Mouse (Mus musculus) thymus, adult 2 months (tissue): ENCODE results near the gene Cldn24. TPM values are rescaled to one million over a fixed set of nuclear protein-coding genes. Genes with fewer than 3 reads are reported as not detected.
"Not testable (repeated sequence)": the region's sequence is repeated elsewhere in the genome, so short reads cannot be mapped to it uniquely, and the experiment has no call there.

Experiments used
- DNase-seq: peaks from one replicate; pipeline ENCODE4 v3.0.0; 2021
- H3K27ac ChIP-seq: fragments of 200-500 bp; 2 replicates; pipeline ENCODE4 v1.5.1; 2012; ENCODE audit warnings: low read length, control low read depth; ENCODE audit not compliant: control insufficient read depth, insufficient read depth
- H3K27me3 ChIP-seq: fragments of 200-500 bp; 2 replicates; pipeline ENCODE4 v1.6.1; 2012; ENCODE audit warnings: mild to moderate bottlenecking, low read length, moderate library complexity, mixed read lengths; ENCODE audit not compliant: control insufficient read depth, insufficient read depth
- H3K36me3 ChIP-seq: fragments of 200-500 bp; 2 replicates; pipeline ENCODE4 v1.6.1; 2012; ENCODE audit warnings: mild to moderate bottlenecking, low read length, moderate library complexity; ENCODE audit not compliant: control insufficient read depth, insufficient read depth
- H3K4me1 ChIP-seq: fragments of 200-500 bp; replicated peaks from 2 replicates; pipeline ENCODE4 v1.6.1; 2012; ENCODE audit warnings: low read length; ENCODE audit not compliant: control insufficient read depth, insufficient read depth
- H3K4me3 ChIP-seq: fragments of 200-500 bp; 2 replicates; pipeline ENCODE4 v1.5.1; 2012; ENCODE audit warnings: mild to moderate bottlenecking, low read length, control low read depth, moderate library complexity; ENCODE audit not compliant: control insufficient read depth, insufficient read depth
- CTCF ChIP-seq: fragments of 200-500 bp; IDR thresholded peaks from 2 replicates; pipeline ENCODE4 v1.5.1; 2012; ENCODE audit warnings: mild to moderate bottlenecking, control low read depth, low read length, moderate library complexity, borderline replicate concordance; ENCODE audit not compliant: control insufficient read depth, poor library complexity, insufficient read depth; ENCODE audit errors: extremely low read depth
- POLR2A ChIP-seq: fragments of 200-500 bp; IDR thresholded peaks from 2 replicates; pipeline ENCODE4 v1.6.1; 2012; ENCODE audit warnings: mild to moderate bottlenecking, low read length, control low read depth, moderate library complexity; ENCODE audit not compliant: control insufficient read depth, poor library complexity, insufficient read depth; ENCODE audit errors: extremely low read depth
- WGBS: fragments of 180-500 bp; shearing (Covaris S2); methylation state at CpG from one replicate; pipeline ENCODE4 v1.1.7; 2018; 5-methylcytosine and 5-hydroxymethylcytosine counted together
- polyA plus RNA-seq: library from polyadenylated mRNA; depleted of rRNA; stranded (reverse); fragments of >200 nt; gene quantifications from 2 replicates; pipeline ENCODE4 v1.2.3, GENCODE M21; 2012

The Cldn24 gene
- polyA plus RNA-seq, 1 experiment = not detected

DNA sequence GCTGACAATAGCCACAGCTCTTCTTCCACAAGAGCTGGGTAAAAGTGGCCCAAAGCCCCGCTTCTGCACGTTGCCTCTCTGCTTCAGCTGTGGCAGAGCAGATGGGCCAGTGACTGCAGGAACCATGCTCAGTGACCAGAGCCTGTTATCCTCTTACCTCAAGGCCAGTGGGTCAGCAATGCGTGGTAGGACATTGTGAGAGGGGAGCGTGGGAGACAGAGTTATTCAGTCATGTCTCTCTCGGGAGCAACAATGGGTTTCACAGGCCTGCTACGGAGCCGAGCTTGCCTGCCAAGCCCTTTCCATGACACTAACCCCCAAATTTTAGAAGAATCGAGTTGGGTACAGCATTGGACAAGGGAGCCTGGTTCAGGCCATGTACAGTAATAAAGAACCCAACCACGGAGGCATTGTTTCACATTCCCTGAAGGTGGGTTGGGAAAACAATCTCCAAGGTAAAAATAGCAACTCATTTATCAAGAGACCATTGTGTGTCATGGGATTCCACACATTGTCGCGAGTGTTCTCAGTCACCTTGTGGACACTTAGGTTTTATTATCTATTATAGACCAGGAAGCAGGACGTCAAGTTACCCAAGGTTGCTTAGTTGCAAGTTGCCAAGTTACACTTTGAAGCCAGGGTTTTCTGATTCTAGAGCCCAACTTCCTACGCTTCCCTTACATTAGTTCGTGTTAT is 11.8 kb upstream of the Cldn24 start:
- Histone ChIP-seq H3K36me3 (no peaks in the 10 kb centered on the region), H3K4me1 (no peaks in the 10 kb centered on the region), H3K27me3 (no peaks in the 10 kb centered on the region), H3K27ac (no peak overlapping the region), H3K4me3 (no peak overlapping the region)
- DNase-seq = no peak
- WGBS = 90% methylated on average over 14 of the region's 14 CpGs
- TF ChIP-seq POLR2A = no peak
- TF ChIP-seq CTCF = no peak

- Histone ChIP-seq H3K36me3 (no peaks in the 10 kb centered on the region), H3K4me1 (no peaks in the 10 kb centered on the region), H3K27me3 (no peaks in the 10 kb centered on the region), H3K27ac (no peak overlapping the region), H3K4me3 (no peak overlapping the region)
- TF ChIP-seq CTCF = no peak
- WGBS = 87% methylated on average over 7 of the region's 7 CpGs
- DNase-seq = no peak
Observed at GRCm38 (mm10) chr8:47810666-47811015, 11.3 kb upstream of the Cldn24 start.

GRCm38 (mm10) chr8:47811221-47811620 is 10.7 kb upstream of the Cldn24 start:
- Histone ChIP-seq H3K27me3 (no peaks in the 10 kb centered on the region), H3K4me1 (no peaks in the 10 kb centered on the region), H3K27ac (no peak overlapping the region), H3K36me3 (no peaks in the 10 kb centered on the region), H3K4me3 (no peak overlapping the region)
- no peak for DNase-seq
- no peak for TF ChIP-seq CTCF
- no peak for TF ChIP-seq POLR2A
- 92% methylated on average over 12 of the region's 12 CpGs for WGBS

DNA sequence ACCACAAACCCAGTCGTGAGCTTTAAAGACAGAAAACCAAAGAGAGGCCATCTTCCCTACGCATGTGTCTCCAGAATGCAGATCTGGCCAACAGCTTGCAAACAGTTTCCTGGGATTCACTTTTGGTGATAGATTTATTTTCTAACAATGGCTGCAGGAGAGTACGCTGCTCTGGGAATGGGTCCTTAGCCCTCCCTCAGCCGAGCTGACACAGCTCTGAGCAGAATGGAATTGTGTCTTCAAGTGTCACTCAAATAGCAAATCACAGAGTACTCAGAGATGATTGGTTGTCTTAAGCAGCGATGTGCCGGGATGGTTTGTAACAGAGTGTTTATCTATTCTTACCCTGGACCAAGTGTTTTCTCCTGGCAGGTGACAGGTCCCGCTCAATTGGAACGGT is 2.9 kb upstream of the Cldn24 start:
- Histone ChIP-seq H3K4me1 (no peaks in the 10 kb centered on the region), H3K36me3 (no peaks in the 10 kb centered on the region), H3K27me3 (no peaks in the 10 kb centered on the region), H3K27ac (no peak overlapping the region), H3K4me3 (no peak overlapping the region)
- DNase-seq = no peak
- TF ChIP-seq CTCF (no peak), POLR2A (no peak)
- WGBS = 94% methylated on average over 8 of the region's 8 CpGs

DNA sequence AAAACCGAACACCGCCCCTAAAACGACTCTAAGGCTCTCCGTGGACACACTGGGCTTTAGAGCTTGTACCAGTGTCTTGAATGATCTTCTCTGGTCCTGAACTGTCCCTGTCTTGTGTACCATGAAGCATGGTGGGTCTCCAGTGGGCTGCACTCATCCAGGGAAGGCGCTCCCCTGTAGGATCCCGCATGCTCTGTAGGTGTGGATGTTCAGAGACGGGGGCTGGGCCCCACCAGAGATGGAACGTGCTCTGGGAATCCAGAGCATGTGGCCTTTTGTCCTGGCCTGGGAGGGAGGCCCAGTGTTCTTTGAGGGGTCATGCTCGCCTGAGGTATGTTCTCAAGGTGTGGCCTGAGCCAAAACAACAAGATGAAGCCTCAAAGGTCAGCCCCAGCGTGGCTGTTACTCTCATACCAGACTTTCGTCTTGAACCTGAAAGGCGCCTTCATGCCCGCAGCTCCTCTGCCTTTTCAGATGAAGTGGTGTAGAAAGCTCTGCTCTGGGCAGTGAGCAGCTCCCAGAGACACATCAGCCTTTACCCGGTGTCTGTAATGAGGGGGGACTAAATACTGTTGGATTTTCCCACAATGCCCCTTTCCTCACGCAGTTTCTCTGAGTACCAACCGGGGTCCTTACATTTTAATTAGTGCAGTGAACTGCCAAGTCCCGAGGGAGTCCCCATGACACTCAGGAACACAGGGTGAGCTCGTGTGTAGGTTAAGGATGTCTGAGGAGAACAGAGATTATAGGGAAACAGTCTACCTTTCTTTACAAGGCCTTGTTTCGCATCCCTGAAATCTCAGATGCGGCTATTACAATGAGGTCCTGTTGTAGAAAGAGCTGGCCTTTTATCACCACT is 800 bp upstream of the Cldn24 start:
- Histone ChIP-seq H3K36me3 (no peaks in the 10 kb centered on the region), H3K4me3 (no peak overlapping the region), H3K27ac (no peak overlapping the region), H3K4me1 (no peaks in the 10 kb centered on the region), H3K27me3 (no peaks in the 10 kb centered on the region)
- no peak for TF ChIP-seq POLR2A
- TF ChIP-seq CTCF = no peak
- DNase-seq = no peak
- 93% methylated on average over 20 of the region's 20 CpGs for WGBS

GRCm38 (mm10) chr8:47822541-47822940 is 598 bp downstream of the Cldn24 start:
- not testable (repeated sequence) for H3K27ac ChIP-seq, H3K4me3 ChIP-seq, H3K4me1 ChIP-seq, H3K36me3 ChIP-seq, DNase-seq, H3K27me3 ChIP-seq
- WGBS = 71% methylated on average over 7 of the region's 9 CpGs
